Mouse (Mus musculus): Measurements from ENCODE around the gene Lca5l. TPM values are rescaled to one million over a fixed set of nuclear protein-coding genes. Genes with fewer than 3 reads are reported as not detected.

Gene Lca5l
- polyA plus RNA-seq, 1 experiment from 2014 or later = 1.9 TPM

- no peaks in the 10 kb centered on the region for H3K9me3 ChIP-seq
- no peak overlapping the region for H3K27ac ChIP-seq
- H3K9ac ChIP-seq = no peak overlapping the region
- H3K4me1 ChIP-seq = peaks cover 7% of the 10 kb centered on the region
- H3K4me3 ChIP-seq = no peak overlapping the region
- no peak for ATAC-seq (ENCODE audit: insufficient number of reproducible peaks, insufficient read depth, low FRiP score, low TSS enrichment)
- 88% methylated on average over 4 of the region's 4 CpGs for WGBS
- H3K27me3 ChIP-seq = no peaks in the 10 kb centered on the region
- no peak overlapping the region for H3K4me2 ChIP-seq (replicated peaks)
- no peaks in the 10 kb centered on the region for H3K36me3 ChIP-seq
Measured at GRCm38 (mm10) chr16:96161336-96161735, 30.7 kb downstream of the Lca5l start.

GRCm38 (mm10) chr16:96160927-96161326, 31.1 kb downstream of the Lca5l start:
- WGBS = 88% methylated on average over 1 of the region's 1 CpGs
- Histone ChIP-seq H3K36me3 (peaks cover 2% of the 10 kb centered on the region), H3K27me3 (no peaks in the 10 kb centered on the region), H3K9ac (no peak overlapping the region), H3K4me3 (no peak overlapping the region), H3K9me3 (no peaks in the 10 kb centered on the region), H3K27ac (no peak overlapping the region), H3K4me1 (peaks cover 7% of the 10 kb centered on the region), H3K4me2 (replicated peaks) (no peak overlapping the region)
- ATAC-seq (ENCODE audit: insufficient number of reproducible peaks, insufficient read depth, low FRiP score, low TSS enrichment) = no peak

- H3K27me3 ChIP-seq = no peaks in the 10 kb centered on the region
- 80% methylated on average over 20 of the region's 20 CpGs for WGBS
- H3K4me2 ChIP-seq (replicated peaks) = peak overlapping the region; percentile 98
- H3K4me1 ChIP-seq = peaks cover 7% of the 10 kb centered on the region
- H3K9me3 ChIP-seq = no peaks in the 10 kb centered on the region
- peaks cover 13% of the 10 kb centered on the region for H3K36me3 ChIP-seq
- peak overlapping the region; percentile 87 for H3K9ac ChIP-seq
- no peak for ATAC-seq (ENCODE audit: insufficient number of reproducible peaks, insufficient read depth, low FRiP score, low TSS enrichment)
- peak overlapping the region; percentile 54 for H3K4me3 ChIP-seq
- peak overlapping the region; percentile 83 for H3K27ac ChIP-seq
Measured at GRCm38 (mm10) chr16:96159794-96160346, 32.2 kb downstream of the Lca5l start.

DNA sequence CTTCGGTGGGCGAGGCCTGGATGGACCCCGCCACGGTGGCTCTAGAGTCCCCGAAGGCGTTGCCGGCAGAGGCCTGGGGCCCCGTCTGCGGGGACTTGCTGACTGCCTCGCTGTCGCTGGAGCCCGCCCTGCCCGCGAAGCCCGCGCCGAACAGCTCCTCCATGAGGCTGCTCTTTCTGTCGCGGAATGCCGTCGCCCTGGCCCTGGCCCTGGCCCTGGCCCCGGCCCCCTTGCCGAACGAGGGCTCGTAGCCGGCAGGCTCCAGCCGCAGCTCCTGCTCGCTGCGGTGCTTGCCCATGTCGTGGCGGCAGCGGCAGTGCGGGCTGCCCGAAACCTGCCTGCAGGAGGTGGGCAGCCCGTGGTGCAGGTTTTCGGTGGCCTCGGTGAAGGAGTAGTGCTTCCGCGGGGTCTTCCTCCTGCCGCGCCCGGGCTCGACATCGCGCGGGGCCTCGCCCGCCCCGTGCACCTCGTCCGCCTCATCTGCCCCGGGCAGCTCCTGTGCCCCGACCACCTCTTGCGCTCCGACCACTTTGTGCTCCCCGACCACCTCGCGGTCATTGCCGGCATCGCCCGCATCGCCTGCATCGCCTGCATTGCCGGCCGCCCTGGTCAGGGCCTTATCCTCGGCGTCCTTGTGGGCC, 32.9 kb downstream of the Lca5l start:
- peak overlapping the region; percentile 98 for H3K4me2 ChIP-seq (replicated peaks)
- peak overlapping the region; percentile 83 for H3K27ac ChIP-seq
- 1% methylated on average over 67 of the region's 67 CpGs for WGBS
- peak; percentile 53 for ATAC-seq (ENCODE audit: insufficient number of reproducible peaks, insufficient read depth, low FRiP score, low TSS enrichment)
- H3K36me3 ChIP-seq = peaks cover 13% of the 10 kb centered on the region
- H3K9me3 ChIP-seq = no peaks in the 10 kb centered on the region
- peak overlapping the region; percentile 87 for H3K9ac ChIP-seq
- peaks cover 7% of the 10 kb centered on the region for H3K4me1 ChIP-seq
- peak overlapping the region; percentile 54 for H3K4me3 ChIP-seq
- no peaks in the 10 kb centered on the region for H3K27me3 ChIP-seq

DNA sequence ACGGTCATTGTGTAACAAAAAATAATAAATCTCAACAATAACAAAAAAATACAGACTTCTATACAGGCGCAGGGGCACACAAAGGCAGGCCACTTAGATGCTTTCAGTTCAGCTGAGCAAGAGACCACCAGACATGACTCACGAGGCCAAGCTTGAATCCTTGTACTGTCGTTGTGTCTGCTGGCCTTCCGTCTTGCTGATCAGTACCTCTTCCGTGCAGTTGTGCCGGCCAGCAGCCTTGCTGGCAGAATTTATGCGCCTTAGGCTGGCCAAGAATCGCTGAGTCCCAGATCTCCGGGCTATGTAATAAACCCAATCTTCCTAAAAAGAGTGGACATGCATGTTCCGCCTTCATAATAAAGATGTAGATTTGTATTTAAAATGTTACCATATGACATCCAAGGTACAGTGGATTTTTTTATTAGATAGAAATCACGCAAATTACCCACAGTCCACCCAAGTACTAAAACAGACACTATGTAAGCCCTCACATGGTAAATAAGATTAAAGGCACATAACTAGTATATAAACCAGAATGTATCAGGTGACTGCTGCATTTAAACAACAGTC, 33.5 kb downstream of the Lca5l start:
- H3K9me3 ChIP-seq = no peaks in the 10 kb centered on the region
- WGBS = 50% methylated on average over 12 of the region's 12 CpGs
- H3K27me3 ChIP-seq = no peaks in the 10 kb centered on the region
- H3K4me3 ChIP-seq = peak overlapping the region; percentile 54
- H3K9ac ChIP-seq = peak overlapping the region; percentile 87
- H3K4me2 ChIP-seq (replicated peaks) = peak overlapping the region; percentile 98
- peak overlapping the region; percentile 83; the same call in 1 of the 2 replicates for H3K27ac ChIP-seq
- peaks cover 18% of the 10 kb centered on the region for H3K36me3 ChIP-seq
- H3K4me1 ChIP-seq = peaks cover 7% of the 10 kb centered on the region
- no peak for ATAC-seq (ENCODE audit: insufficient number of reproducible peaks, insufficient read depth, low FRiP score, low TSS enrichment)

DNA sequence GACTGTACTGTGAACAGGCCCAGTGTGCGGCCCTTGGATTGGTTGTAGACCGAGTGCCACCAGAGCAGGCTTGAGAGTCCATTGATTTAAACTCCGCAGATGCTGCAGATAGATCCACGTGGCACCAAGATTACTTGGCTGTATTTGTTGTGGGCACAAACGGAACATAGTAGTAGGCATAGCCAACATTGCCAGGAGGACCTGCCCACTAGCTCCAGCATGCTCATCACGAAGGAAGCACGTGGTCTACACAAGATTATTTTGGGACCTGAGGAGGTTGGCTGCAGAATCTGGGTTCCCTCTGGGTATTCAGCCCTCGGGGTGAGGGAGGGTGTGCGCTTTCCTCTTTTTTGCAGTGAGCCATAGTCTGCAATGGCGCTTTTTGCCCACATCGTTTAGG, 34.9 kb downstream of the Lca5l start:
- Histone ChIP-seq H3K4me3 (no peak overlapping the region), H3K9ac (no peak overlapping the region), H3K27me3 (no peaks in the 10 kb centered on the region), H3K4me1 (peaks cover 7% of the 10 kb centered on the region), H3K36me3 (peaks cover 32% of the 10 kb centered on the region), H3K9me3 (no peaks in the 10 kb centered on the region), H3K27ac (no peak overlapping the region), H3K4me2 (replicated peaks) (no peak overlapping the region)
- no peak for ATAC-seq (ENCODE audit: insufficient number of reproducible peaks, insufficient read depth, low FRiP score, low TSS enrichment)
- WGBS = 90% methylated on average over 11 of the region's 11 CpGs

DNA sequence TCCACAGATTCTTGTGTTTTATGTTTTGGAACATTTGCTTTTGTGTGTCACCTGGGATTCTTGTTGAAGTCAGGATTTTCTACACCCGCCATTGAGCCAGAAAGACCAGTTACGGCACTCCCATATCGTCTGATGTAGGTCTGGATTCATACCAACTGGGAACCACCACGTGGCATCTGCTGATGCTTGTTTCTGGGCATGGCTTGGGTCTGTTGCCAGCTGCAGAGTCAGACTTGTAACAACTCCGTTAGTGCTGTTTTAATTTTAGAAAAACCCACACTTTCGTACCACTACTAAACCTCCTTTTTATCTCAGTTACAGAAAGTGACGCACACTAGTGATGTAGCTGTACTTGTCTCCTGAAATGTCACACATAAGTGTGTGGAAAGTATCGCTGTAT, 36.1 kb downstream of the Lca5l start:
- Histone ChIP-seq H3K4me1 (peaks cover 7% of the 10 kb centered on the region), H3K9ac (no peak overlapping the region), H3K27me3 (no peaks in the 10 kb centered on the region), H3K4me2 (replicated peaks) (no peak overlapping the region), H3K4me3 (no peak overlapping the region), H3K27ac (no peak overlapping the region), H3K36me3 (peaks cover 34% of the 10 kb centered on the region), H3K9me3 (no peaks in the 10 kb centered on the region)
- ATAC-seq (ENCODE audit: insufficient number of reproducible peaks, insufficient read depth, low FRiP score, low TSS enrichment) = no peak
- WGBS = 90% methylated on average over 8 of the region's 8 CpGs

DNA sequence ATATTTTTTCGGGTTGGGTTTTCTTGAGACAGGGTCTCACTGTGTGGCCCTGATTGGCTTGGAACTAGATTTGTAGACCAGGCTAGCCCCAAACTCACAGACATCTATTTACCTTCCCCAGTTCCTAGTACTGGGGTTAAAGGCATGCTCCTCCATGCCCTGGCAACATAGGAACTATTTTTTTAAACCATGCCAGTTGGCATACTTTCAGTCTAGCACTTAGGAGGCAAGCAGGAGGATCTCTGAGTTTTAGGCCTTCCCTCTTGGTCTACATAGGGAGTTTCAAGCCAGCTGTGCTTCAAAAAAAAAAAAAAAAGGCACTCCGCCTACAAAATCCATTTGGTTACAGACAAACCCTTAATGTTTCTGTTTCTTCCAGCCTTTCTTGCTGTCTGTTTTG, 37.6 kb downstream of the Lca5l start:
- no peak overlapping the region for H3K9ac ChIP-seq
- no peaks in the 10 kb centered on the region for H3K27me3 ChIP-seq
- no peak overlapping the region for H3K4me2 ChIP-seq (replicated peaks)
- no peaks in the 10 kb centered on the region for H3K9me3 ChIP-seq
- H3K4me3 ChIP-seq = no peak overlapping the region
- no peak for ATAC-seq (ENCODE audit: insufficient number of reproducible peaks, insufficient read depth, low FRiP score, low TSS enrichment)
- peaks cover 34% of the 10 kb centered on the region for H3K36me3 ChIP-seq
- H3K27ac ChIP-seq = no peak overlapping the region
- peaks cover 7% of the 10 kb centered on the region for H3K4me1 ChIP-seq
- WGBS = 92% methylated on average over 2 of the region's 2 CpGs

GRCm38 (mm10) chr16:96151551-96151950, 40.5 kb downstream of the Lca5l start:
- no peak overlapping the region for H3K4me3 ChIP-seq

GRCm38 (mm10) chr16:96150995-96151394, 41.1 kb downstream of the Lca5l start:
- whole genome bisulfite sequencing = 71% methylated on average over 4 of the region's 4 CpGs
- Histone ChIP-seq H3K36me3 (peaks cover 32% of the 10 kb centered on the region), H3K4me3 (no peak overlapping the region)

More at GRCm38 (mm10) chr16:96151551-96151950, 40.5 kb downstream of the Lca5l start:
- ATAC-seq (ENCODE audit: insufficient number of reproducible peaks, insufficient read depth, low FRiP score, low TSS enrichment) = no peak
- WGBS = 26% methylated on average over 9 of the region's 9 CpGs
- Histone ChIP-seq H3K9ac (no peak overlapping the region), H3K36me3 (peaks cover 34% of the 10 kb centered on the region), H3K9me3 (no peaks in the 10 kb centered on the region), H3K4me1 (peaks cover under 1% of the 10 kb centered on the region), H3K27ac (no peak overlapping the region), H3K27me3 (no peaks in the 10 kb centered on the region), H3K4me2 (replicated peaks) (no peak overlapping the region)

DNA sequence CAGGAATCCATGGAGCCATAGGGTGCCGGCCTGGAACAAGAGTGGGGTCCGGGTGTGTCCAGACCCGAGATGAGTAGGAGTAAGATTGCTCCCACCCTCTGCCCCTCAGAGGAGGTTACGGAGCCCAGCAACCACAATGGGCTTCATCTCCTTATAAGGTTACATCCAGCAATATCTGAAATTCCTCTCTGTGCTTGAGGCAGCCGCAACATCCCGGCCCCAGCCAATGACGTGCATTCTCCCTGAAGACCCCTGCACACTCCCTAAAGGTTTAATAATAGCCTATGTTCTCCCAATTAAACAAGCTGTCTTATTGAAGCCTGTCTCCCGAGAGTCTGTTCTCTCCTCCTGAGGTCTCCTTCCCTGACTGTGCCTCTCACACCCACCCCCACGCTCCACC, 42.8 kb downstream of the Lca5l start:
- no peak overlapping the region for H3K4me3 ChIP-seq
- no peak for ATAC-seq (ENCODE audit: insufficient number of reproducible peaks, insufficient read depth, low FRiP score, low TSS enrichment)
- peaks cover 10% of the 10 kb centered on the region for H3K4me1 ChIP-seq
- no peak overlapping the region for H3K4me2 ChIP-seq (replicated peaks)
- no peak overlapping the region for H3K27ac ChIP-seq
- WGBS = 69% methylated on average over 9 of the region's 9 CpGs
- peaks cover 20% of the 10 kb centered on the region for H3K36me3 ChIP-seq
- H3K9me3 ChIP-seq = no peaks in the 10 kb centered on the region
- H3K9ac ChIP-seq = no peak overlapping the region
- H3K27me3 ChIP-seq = no peaks in the 10 kb centered on the region

More at GRCm38 (mm10) chr16:96150995-96151394, 41.1 kb downstream of the Lca5l start:
- H3K4me2 ChIP-seq (replicated peaks) = no peak overlapping the region
- H3K9me3 ChIP-seq = no peaks in the 10 kb centered on the region
- no peaks in the 10 kb centered on the region for H3K27me3 ChIP-seq
- H3K27ac ChIP-seq = no peak overlapping the region
- no peak overlapping the region for H3K9ac ChIP-seq
- peaks cover 6% of the 10 kb centered on the region for H3K4me1 ChIP-seq
- no peak for ATAC-seq (ENCODE audit: insufficient number of reproducible peaks, insufficient read depth, low FRiP score, low TSS enrichment)

- H3K36me3 ChIP-seq = peaks cover 18% of the 10 kb centered on the region
- H3K27ac ChIP-seq = no peak overlapping the region
- H3K9me3 ChIP-seq = no peaks in the 10 kb centered on the region
- no peak overlapping the region for H3K9ac ChIP-seq
- WGBS = 69% methylated on average over 6 of the region's 6 CpGs
- no peak overlapping the region for H3K4me3 ChIP-seq
- ATAC-seq (ENCODE audit: insufficient number of reproducible peaks, insufficient read depth, low FRiP score, low TSS enrichment) = no peak
- H3K27me3 ChIP-seq = no peaks in the 10 kb centered on the region
- H3K4me2 ChIP-seq (replicated peaks) = no peak overlapping the region
- H3K4me1 ChIP-seq = peaks cover 10% of the 10 kb centered on the region
Measured at GRCm38 (mm10) chr16:96148834-96149233, 43.2 kb downstream of the Lca5l start.
